Mouse (Mus musculus): ENCODE results near the gene Dnase1. TPM values are rescaled to one million over a fixed set of nuclear protein-coding genes. Genes with fewer than 3 reads are reported as not detected.

Gene Dnase1
- not detected for total RNA-seq (2023)

DNA sequence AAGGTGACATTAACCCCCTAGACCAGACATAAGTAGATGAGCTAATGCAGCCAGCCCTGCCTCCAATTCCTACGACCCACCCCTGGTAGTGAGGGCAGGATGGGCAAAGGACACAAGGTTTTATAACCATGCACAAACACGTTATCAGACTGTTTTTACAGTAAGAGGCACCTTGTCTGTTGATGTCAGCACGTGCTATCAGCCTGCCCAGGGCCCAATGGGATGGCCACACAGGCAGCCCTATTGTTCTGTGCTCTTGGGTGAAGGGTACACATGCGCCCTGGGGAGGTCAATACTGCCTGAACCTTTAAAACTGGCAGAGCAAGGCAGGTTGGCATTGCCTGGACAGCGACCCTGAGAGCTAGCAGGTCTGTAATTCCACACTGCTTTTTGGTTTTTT, at the start of gene Dnase1:
TSS of gene Dnase1 (plus strand) at position 136 of the 400 bp plus-strand sequence.

DNA sequence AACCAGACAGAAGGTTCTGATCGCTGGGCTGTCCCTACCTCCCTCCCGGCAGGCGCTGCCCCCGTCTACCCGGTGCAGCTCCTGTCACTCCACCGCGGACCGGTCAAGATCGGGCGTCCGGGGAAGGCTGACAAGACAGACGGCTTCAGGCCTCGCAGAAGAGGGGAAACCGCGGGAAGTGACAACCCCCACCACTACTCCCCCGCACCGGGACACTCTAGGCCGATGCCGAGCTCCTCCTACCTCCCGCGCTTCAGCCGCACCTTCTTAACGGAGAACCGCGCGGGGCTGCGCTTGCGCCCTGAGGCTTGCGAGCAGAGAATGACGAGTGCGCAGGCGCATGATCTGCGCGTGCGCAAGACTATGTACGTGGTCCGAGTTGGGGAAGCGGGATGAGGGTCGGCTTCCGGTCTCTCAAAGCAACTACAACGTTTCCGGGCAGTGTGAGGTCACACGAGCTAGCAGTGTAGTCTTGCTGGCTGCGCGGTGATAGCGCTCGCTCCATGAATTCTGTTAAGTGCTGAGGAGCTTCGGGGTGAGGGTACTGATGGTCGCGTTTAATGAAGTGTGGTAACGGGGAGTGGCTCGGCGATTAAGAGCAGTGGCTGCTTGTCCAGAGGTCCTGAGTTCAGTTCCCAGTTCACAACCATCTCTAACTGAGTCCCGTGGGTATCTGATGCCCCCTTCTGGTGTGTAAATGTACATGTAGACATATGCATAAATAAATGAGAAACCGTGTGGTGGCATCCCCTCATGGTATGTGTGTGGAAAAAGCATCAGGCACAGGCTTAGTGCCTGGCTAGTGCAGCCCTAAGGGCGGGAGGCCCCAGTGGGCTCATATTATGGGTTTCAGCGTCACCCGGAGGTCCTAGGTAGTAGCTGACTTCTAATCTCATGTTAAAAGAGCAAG, 33.0 kb upstream of the Dnase1 start, which contains the start of gene Slx4:
TSS of gene Slx4 (minus strand) at position 282 of the 910 bp plus-strand sequence.

DNA sequence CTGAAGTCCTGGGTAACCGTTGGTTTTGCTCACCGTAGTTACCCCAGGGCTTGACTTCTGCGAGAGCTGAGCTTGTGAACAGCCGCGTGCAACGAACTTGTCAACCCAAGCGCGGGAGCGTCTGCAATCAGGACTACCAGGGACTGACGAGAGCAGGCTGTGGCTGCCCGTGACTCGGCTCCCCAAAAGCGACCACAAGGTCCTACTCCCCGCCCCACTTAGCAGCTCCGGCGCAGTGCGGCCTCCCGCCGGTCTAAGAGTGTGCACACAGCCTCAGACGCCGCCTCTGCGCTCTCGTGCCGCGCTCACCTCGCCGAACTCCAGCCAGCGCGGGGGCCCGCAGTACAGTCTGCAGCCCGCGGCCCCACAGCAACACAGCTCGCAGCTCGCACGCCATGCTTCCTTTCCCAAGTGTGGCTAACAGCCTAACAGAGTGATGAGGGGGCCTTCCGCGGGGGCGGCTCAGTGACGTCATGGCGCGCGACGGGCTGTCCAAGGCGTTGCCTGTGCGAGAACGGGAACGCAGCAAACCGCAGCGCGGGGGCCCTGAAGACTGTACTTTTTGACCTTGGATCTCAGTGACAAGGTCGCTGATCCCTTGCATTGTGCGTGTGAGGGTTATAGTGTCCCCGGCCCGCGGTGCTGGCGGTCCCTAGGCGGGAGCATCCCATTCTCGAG, 40.8 kb downstream of the Dnase1 start, which contains the start of gene Trap1:
TSS of gene Trap1 (minus strand) at position 444 of the 678 bp plus-strand sequence.

Other genes with a start within 250 kb of the Dnase1 start
- not detected for gene Olfr15, start 206.1 kb upstream of the Dnase1 start, total RNA-seq (2023)
- 0.46 TPM for gene Zfp174, start 189.7 kb upstream of the Dnase1 start, total RNA-seq (2023)
- 77.1 TPM for gene Naa60, start 164.6 kb upstream of the Dnase1 start, total RNA-seq (2023)
- 27.0 TPM for gene Zfp597, start 152.4 kb upstream of the Dnase1 start, total RNA-seq (2023)
- not detected for gene Gm20695, start 152.3 kb upstream of the Dnase1 start, total RNA-seq (2023)
- 5.6 TPM for gene 1700037C18Rik, start 128.3 kb upstream of the Dnase1 start, total RNA-seq (2023)
- gene Cluap1, start 128.1 kb upstream of the Dnase1 start, total RNA-seq (2023), result 24.6 TPM
- 108 TPM for gene Nlrc3, start 60.3 kb upstream of the Dnase1 start, total RNA-seq (2023)
- gene Slx4, start 33.2 kb upstream of the Dnase1 start, total RNA-seq (2023), result 86.6 TPM
- gene Trap1, start 40.9 kb downstream of the Dnase1 start, total RNA-seq (2023), result 77.5 TPM
- 140 TPM for gene Crebbp, start 177.1 kb downstream of the Dnase1 start, total RNA-seq (2023)

Data from CD8-positive naive resting alpha-beta T cell, adult 57 days (primary cell).